Mouse (Mus musculus): Measurements from ENCODE around the gene Vsig2.

- TF ChIP-seq TAL1 (IDR thresholded peaks at IDR 0.05; ENCODE audit: low read length) (no peak), GATA1 (IDR thresholded peaks at IDR 0.05; ENCODE audit: low read length) (no peak)
Observed at GRCm38 (mm10) chr9:37551751-37552531, 12.9 kb downstream of the Vsig2 start.
